ENCODE assay signal across 26 mouse cellular contexts in the genomic region with DNA sequence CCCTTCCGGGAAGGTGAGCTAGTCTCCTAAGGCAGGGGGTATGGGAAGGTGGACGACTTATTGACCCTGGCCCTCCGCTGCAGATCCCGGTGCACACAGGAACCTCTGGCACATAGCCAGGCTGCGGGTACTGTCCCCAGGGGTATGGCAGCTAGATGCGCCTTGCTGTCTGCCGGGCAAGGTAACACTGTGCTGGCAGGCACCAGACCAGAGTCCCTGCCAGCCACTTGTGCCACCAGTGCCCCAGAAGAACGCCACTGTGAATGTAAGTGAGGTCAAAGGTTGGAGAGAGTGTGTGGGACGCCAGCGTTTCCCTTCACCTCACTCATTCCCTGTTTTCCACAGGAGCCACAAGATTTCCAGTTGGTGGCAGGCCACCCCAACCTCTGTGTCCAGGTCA. TPM values are rescaled to one million over a fixed set of nuclear protein-coding genes. Genes with fewer than 3 reads are reported as not detected.
A peak's percentile ranks its signal among the peaks of the same experiment; 100 is the strongest.
DNase-seq lines count a peak whose midpoint lies in the region; ATAC-seq lines count a peak whose summit lies in the region.
"Had no signal": no experiment of that assay in that cellular context is flagged by ENCODE, and none has a peak within 500 bp of the region (broad histone marks: within the 10 kb centered on the region; RNA-seq: fewer than 3 reads in every experiment).

No protein-coding gene starts in this region.

- no peak overlapping the region for H3K9ac ChIP-seq in kidney, embryonic 15.5 days
- H3K9ac ChIP-seq: forebrain, embryonic 13.5 days; heart, embryonic 15.5 days; hindbrain, embryonic 13.5 days; intestine, embryonic 15.5 days had no signal

- peaks cover 22% of the 10 kb centered on the region for H3K27me3 ChIP-seq in kidney, embryonic 15.5 days

- no peak overlapping the region for H3K4me3 ChIP-seq in kidney, embryonic 15.5 days (replicated peaks)
- H3K4me3 ChIP-seq: forebrain, embryonic 10.5 days; forebrain, embryonic 13.5 days; heart, embryonic 15.5 days; hindbrain, embryonic 10.5 days; hindbrain, embryonic 13.5 days; intestine, embryonic 15.5 days had no signal

- H3K9me3 ChIP-seq in kidney, embryonic 15.5 days (replicated peaks), result no peaks in the 10 kb centered on the region
- H3K9me3 ChIP-seq: forebrain, embryonic 10.5 days; forebrain, embryonic 13.5 days; heart, embryonic 15.5 days; hindbrain, embryonic 10.5 days; hindbrain, embryonic 13.5 days; intestine, embryonic 15.5 days had no signal

- peaks cover 29% of the 10 kb centered on the region for H3K4me1 ChIP-seq in kidney, embryonic 15.5 days

- H3K36me3 ChIP-seq in kidney, embryonic 15.5 days, result no peaks in the 10 kb centered on the region
- H3K36me3 ChIP-seq: forebrain, embryonic 10.5 days; heart, embryonic 15.5 days; hindbrain, embryonic 10.5 days; hindbrain, embryonic 13.5 days; intestine, embryonic 15.5 days had no signal

- WGBS in kidney, embryonic 15.5 days, result 79% methylated on average over 10 of the region's 10 CpGs

- no peak overlapping the region for H3K27ac ChIP-seq in kidney, embryonic 15.5 days
- H3K27ac ChIP-seq: forebrain, embryonic 10.5 days; forebrain, embryonic 13.5 days; heart, embryonic 15.5 days; hindbrain, embryonic 10.5 days; hindbrain, embryonic 13.5 days; intestine, embryonic 15.5 days had no signal

- no peak overlapping the region for H3K4me2 ChIP-seq in kidney, embryonic 15.5 days
- H3K4me2 ChIP-seq: forebrain, embryonic 13.5 days; heart, embryonic 11.5 days; heart, embryonic 15.5 days; hindbrain, embryonic 13.5 days; intestine, embryonic 15.5 days had no signal

- no peak for ATAC-seq in kidney, embryonic 15.5 days (replicated peaks; ENCODE audit: low FRiP score)
- ATAC-seq: activated CD4-positive, CD25-positive, alpha-beta regulatory T cell, adult 4 months; forebrain, embryonic 13.5 days; forebrain, embryonic 16.5 days; hindbrain, embryonic 16.5 days; intestine, embryonic 15.5 days had no signal

- peak; percentile 67 for DNase-seq in adrenal gland, postnatal 10 days
- DNase-seq in adrenal gland, adult 2 months, result no peak
- DNase-seq in cerebellum, adult 9-11 months, result peak; percentile 36
- DNase-seq in cerebellum, adult 18-20 months, result no peak
- peak; percentile 54 for DNase-seq in kidney, adult 11 months
- DNase-seq in kidney, postnatal 10 days, result peak; percentile 30
- DNase-seq in kidney, postnatal 14 days, result no peak
- DNase-seq: cerebellum, adult 11 months; cerebellum, postnatal 14 days; gastrocnemius, postnatal 10 days; gastrocnemius, postnatal 36 days; heart, postnatal 10 days; heart, postnatal 36 days had no signal

RNA-seq across cellular contexts. Expression of gene Creld1, which starts 4.2 kb away (rescaled TPM):
- total RNA-seq in adrenal gland, postnatal 10 days (2021), result 10 to 100 TPM; 35.8 to 43.1 TPM
- 10 to 100 TPM; 44.7 to 58.5 TPM for total RNA-seq in adrenal gland, adult 2 months (2021)
- 30.0 and 31.1 TPM in 2 replicates for polyA plus RNA-seq in adrenal gland, adult 2 months (2012; rRNA removed)
- 35.7 and 37.2 TPM in 2 replicates for polyA plus RNA-seq in kidney, embryonic 15.5 days (2015; fragmentation: Nextera tagmentation; extraction: Ambion mirVana)

RNA-seq across cellular contexts. Expression of gene Il17rc, which starts 7.7 kb away (rescaled TPM):
- 10 to 100 TPM; 22.6 to 25.0 TPM for total RNA-seq in adrenal gland, postnatal 10 days (2021)
- 10 to 100 TPM; 17.0 to 22.0 TPM for total RNA-seq in adrenal gland, adult 2 months (2021)
- polyA plus RNA-seq in adrenal gland, adult 2 months (2012; rRNA removed), result 90.8 and 103 TPM in 2 replicates
- 18.5 and 19.6 TPM in 2 replicates for polyA plus RNA-seq in kidney, embryonic 15.5 days (2015; fragmentation: Nextera tagmentation; extraction: Ambion mirVana)
- total RNA-seq: granulocyte monocyte progenitor cell, adult 5-6 weeks had no signal
- polyA plus RNA-seq: activated CD4-positive, CD25-positive, alpha-beta regulatory T cell, adult 4 months had no signal

RNA-seq across cellular contexts. Expression of gene Il17re, which starts 20.6 kb away (rescaled TPM):
- 1 to 10 TPM; 1.1 to 1.5 TPM for total RNA-seq in adrenal gland, postnatal 10 days (2021)
- 1 to 10 TPM; 1.1 to 1.9 TPM for total RNA-seq in adrenal gland, adult 2 months (2021)
- polyA plus RNA-seq in adrenal gland, adult 2 months (2012; rRNA removed), result 4.0 TPM in 2 replicates
- polyA plus RNA-seq in kidney, embryonic 15.5 days (2015; fragmentation: Nextera tagmentation; extraction: Ambion mirVana), result 6.1 and 7.8 TPM in 2 replicates
- polyA plus RNA-seq: forebrain, embryonic 16.5 days had no signal

RNA-seq across cellular contexts. Expression of gene Prrt3, which starts 22.8 kb away (rescaled TPM):
- under 1 TPM; 0.30 to 0.55 TPM for total RNA-seq in adrenal gland, postnatal 10 days (2021)
- total RNA-seq in adrenal gland, adult 2 months (2021), result under 1 TPM; 0.09 to 0.21 TPM
- 0.32 and 0.33 TPM in 2 replicates for polyA plus RNA-seq in adrenal gland, adult 2 months (2012; rRNA removed)
- polyA plus RNA-seq in kidney, embryonic 15.5 days (2015; fragmentation: Nextera tagmentation; extraction: Ambion mirVana), result 0.87 and 1.1 TPM in 2 replicates
- total RNA-seq: gastrocnemius, postnatal 36 days; granulocyte monocyte progenitor cell, adult 5-6 weeks; heart, adult 8-10 months; heart, postnatal 10 days; heart, postnatal 36 days had no signal

RNA-seq across cellular contexts. Expression of gene Jagn1, which starts 36.5 kb away (rescaled TPM):
- total RNA-seq in adrenal gland, postnatal 10 days (2021), result 10 to 100 TPM; 47.6 to 48.4 TPM
- 10 to 100 TPM; 50.5 TPM for total RNA-seq in adrenal gland, adult 2 months (2021)
- 49.5 and 64.3 TPM in 2 replicates for polyA plus RNA-seq in adrenal gland, adult 2 months (2012; rRNA removed)
- 104 and 111 TPM in 2 replicates for polyA plus RNA-seq in kidney, embryonic 15.5 days (2015; fragmentation: Nextera tagmentation; extraction: Ambion mirVana)

Comparison
In these comparisons a context has a peak if more than half of its experiments do, and no peak if none do; other contexts are left out.
1. DNase-seq: peak in adrenal gland, postnatal 10 days (single experiment), cerebellum, adult 9-11 months (single experiment), kidney, adult 11 months (single experiment) and kidney, postnatal 10 days (single experiment); none in adrenal gland, adult 2 months (single experiment), cerebellum, adult 18-20 months (0 of 2) and kidney, postnatal 14 days (single experiment).